Mouse (Mus musculus) ES-CJ7 (cell line): ENCODE measurements around the gene Olfr1500.
A peak's percentile ranks its signal among the peaks of the same experiment; 100 is the strongest.
"Not testable (repeated sequence)": the region's sequence is repeated elsewhere in the genome, so short reads cannot be mapped to it uniquely, and the experiment has no call there.

Source experiments
- DNase-seq: peaks from one replicate; pipeline ENCODE4 v3.0.0; 2011; ENCODE audit warnings: low read depth, low spot score

Gene Olfr1500

GRCm38 (mm10) chr19:13830388-13830787 is at the start of gene Olfr1500:
Gene Olfr1500, minus strand, starts transcription at chr19:13830488.
- DNase-seq = no peak

DNA sequence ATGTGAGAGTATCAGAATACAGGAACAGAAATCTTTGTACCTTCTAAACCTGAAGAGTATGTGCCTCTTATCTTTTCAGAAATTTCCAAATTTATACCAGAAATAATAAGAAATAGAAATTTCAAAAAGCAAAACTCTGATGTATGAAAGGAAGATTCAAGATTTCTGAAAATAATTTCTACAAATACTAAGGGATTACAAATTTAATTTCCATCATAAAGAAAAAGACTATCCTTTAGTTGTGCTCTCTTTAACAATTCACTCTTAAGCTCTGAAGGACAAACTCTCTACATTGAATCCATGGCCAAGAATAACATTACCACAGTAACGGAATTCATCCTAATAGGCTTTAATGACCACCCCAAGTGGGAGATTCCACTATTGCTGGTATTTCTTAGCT is 31.2 kb upstream of the Olfr1500 start, which contains the start of gene Olfr1502:
Gene Olfr1502, plus strand, starts transcription at position 301 of the 400 bp plus-strand sequence.
- no peak for DNase-seq

DNA sequence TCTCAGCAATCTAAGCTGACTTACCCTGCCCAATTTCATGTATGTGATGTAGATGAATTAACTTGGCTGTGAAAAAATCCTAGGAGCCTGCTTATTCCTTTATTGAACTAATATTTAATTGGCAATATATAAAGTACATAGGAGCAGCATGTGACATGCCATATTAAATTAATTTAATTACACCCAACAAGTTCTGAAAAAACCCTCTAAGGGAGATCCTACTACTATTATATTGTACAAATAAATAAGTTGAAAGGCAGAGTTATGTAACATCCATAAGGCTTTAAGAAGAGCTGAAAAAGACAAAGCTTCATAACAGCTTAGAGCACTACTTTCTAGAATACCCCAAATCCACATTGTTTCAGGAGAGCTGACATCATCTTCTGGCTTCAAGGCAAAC is 20.3 kb upstream of the Olfr1500 start, which contains the start of gene Olfr1501:
Gene Olfr1501, minus strand, starts transcription at position 101 of the 400 bp plus-strand sequence.
- not testable (repeated sequence) for DNase-seq

DNA sequence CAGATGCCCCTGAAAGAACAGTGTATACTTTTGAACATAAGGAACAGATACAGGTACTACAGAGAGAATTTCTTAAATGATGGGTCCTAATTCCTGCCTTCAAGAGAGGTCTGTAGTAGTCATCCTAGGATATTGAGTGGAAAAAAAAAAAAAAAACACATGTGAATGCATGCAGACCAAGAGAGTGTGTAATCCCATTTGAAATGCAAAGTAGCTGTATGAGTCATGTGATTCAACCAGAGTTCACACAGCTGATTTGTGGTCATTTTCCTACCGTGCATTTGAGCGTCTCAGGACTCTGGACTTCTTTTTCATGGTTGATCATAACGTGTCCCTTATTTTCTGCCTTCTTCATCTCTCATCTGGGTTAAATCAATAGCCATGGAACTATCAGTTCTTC is 1.8 kb downstream of the Olfr1500 start:
- no peak for DNase-seq

- no peak for DNase-seq
These were observed 9.4 kb downstream of the Olfr1500 start for GRCm38 (mm10) chr19:13820847-13821246.

GRCm38 (mm10) chr19:13819347-13819746 is 10.9 kb downstream of the Olfr1500 start, which contains the start of gene Olfr1499:
Gene Olfr1499, minus strand, starts transcription at chr19:13819447.
- DNase-seq = no peak

DNA sequence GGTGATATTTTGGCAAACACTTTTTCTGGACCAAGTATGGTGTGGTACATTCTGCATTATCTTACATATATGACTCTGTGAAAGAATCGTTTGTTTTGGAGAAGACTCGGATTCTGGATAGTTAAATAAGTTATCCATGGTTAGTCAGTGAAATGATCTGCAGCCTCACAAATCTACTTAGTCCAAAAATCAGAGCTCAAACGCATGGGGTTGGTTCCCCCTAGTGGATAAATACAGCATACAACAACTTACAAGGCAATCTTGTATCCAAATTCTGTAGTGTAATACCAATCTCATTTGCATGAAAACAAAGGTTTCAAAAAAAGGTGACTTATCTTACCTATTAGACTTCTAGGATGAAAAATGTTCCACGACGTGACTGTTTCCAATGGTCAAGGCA is 11.5 kb downstream of the Olfr1500 start:
- peak; percentile 46 for DNase-seq

DNA sequence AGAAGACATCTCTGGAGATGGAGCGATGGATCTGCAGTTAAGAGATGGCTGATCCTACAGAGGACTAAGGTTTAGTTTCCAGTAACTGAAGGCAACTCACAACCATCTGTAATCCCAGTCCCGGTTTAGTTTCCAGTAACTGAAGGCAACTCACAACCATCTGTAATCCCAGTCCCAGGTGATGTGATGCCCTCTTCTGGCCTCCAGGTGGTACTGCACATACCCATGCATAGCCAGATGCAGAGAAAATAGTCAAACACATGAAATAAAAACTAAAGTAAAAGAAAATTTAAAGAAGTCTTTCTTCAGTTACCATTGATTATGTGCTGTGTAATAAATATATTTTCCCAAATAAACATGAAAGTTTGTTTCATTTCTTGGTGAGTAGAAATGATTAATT is 17.5 kb downstream of the Olfr1500 start:
- peak; percentile 49 for DNase-seq

- peak; percentile 83 for DNase-seq
These were observed 24.8 kb downstream of the Olfr1500 start for GRCm38 (mm10) chr19:13805486-13805885.

- DNase-seq = no peak
These were observed 32.2 kb downstream of the Olfr1500 start, which contains the start of gene Olfr1497 for GRCm38 (mm10) chr19:13798102-13798501. Gene Olfr1497, minus strand, starts transcription at chr19:13798202.

DNA sequence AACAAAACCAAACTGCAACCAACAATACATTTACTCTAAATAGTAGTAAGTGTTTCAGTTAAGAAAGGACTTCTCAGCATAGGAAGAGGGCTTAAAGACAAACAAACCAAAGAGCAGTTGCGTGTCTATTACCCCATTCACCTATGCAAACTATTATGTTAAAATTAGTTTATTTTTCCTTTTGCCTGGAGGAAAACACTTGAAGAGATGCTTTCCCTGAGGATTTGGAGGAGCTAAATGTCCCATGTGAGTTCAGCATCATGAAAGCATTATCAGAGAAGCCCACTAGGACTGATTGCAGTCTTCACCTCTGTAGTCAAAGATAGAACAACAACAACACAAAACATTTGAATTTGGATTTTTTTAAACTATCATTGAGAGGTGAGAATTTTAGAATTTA is 52.7 kb downstream of the Olfr1500 start, which contains the start of gene Olfr1496:
Gene Olfr1496, plus strand, starts transcription at position 301 of the 400 bp plus-strand sequence.
- DNase-seq = no peak
